Mouse (Mus musculus): ENCODE data around the gene Akain1.

DNA sequence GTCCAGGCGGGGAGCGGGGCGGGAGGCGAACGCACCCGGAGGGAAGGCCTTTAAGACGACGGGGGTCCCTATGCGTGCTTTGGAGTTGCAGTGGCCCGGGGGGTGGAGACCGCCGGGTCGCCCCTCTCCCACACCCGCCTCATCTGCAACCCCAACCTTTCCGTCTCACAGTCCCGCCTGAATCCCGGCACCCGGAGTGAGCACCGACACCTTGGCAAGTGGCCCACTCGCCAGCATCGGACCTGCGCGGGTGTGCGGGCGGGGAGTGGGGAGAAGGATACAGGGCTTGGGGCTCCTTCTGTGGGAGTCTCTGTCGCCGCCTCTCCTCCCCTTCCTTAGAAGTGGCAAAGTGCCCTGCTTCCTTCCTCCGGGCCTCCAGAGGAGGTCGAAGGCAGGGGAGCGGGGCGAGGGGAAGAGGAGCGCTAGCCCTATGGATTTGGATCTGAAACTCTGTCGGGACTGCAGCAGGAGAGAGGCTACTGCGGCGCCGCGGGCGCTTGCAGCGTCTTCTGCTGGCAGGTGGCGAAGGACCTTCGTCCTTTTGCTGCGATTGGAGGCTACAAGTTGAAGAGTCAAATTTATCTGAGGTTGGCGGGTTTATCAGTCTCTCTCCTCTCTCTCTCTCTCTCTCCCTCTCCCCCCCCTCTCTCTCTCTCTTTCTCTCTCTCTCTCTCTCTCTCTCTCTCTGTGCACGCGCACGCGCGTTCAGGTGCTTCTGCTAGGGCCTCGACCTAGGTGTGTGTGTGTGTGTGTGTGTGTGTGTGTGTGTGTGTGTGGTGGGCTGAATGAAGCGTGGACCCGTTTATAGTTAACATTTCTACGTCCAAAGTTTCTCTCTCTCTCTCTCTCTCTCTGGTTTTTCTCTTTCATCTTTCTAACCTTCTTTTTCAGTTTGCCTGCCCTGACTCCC lies 700 bp downstream of the Akain1 start:
- TF ChIP-seq POLR2A (IDR thresholded peaks at IDR 0.05; ENCODE audit: insufficient read depth, low read depth, low read length) (no peak), CTCF (IDR thresholded peaks at IDR 0.05) (no peak), EP300 (IDR thresholded peaks at IDR 0.05; ENCODE audit: insufficient read depth, low read depth, low read length) (no peak)
